Mouse (Mus musculus): ENCODE data around the gene Phf14. TPM values are rescaled to one million over a fixed set of nuclear protein-coding genes. Genes with fewer than 3 reads are reported as not detected.

The Phf14 gene
- polyA plus RNA-seq, 1 experiment from 2014 or later = 78.8 TPM

DNA sequence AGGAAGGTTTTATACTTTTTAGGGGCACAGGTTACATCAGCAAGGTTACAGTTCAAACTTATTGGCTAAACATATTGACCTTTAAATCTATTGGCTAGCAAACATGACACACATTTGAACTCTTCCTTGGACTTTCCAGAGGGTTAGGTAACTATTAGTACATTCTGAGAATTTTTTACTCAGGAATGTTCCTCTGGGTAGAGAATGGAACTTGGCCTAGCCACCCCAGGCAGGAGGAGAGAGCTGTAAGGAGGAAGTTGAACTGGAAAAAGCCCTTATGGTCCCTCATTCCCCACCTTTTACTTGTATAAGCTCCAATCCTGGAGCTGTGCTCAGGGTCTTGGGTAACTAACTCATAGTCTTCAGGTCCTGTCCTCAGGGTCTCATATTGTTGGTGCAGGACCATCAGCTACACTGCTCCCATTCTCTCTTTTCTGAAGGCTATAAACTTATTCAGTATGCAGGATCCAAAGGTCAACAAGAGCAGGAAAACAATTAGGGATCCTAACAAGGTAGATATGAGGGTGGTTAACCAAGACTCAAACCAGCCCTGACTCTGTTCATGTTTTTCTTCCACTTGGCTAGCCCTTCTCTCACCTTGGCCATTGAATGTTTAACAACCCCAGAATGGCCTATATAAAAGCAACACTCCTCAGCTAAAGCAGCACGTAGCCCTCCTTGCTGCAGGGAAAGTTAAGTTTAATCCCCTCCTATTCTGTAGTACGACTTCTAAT is 119.4 kb downstream of the Phf14 start:
- Histone ChIP-seq H3K27me3 (ENCODE audit: poor library complexity, severe bottlenecking) (no peaks in the 10 kb centered on the region), H3K9me3 (no peaks in the 10 kb centered on the region), H3K27ac (no peak overlapping the region), H3K4me1 (no peaks in the 10 kb centered on the region), H3K36me3 (replicated peaks) (peaks cover 14% of the 10 kb centered on the region), H3K4me3 (no peak overlapping the region)
- WGBS = 86% methylated on average over 2 of the region's 2 CpGs
- DNase-seq (ENCODE audit: extremely low spot score, low spot score) = no peak

DNA sequence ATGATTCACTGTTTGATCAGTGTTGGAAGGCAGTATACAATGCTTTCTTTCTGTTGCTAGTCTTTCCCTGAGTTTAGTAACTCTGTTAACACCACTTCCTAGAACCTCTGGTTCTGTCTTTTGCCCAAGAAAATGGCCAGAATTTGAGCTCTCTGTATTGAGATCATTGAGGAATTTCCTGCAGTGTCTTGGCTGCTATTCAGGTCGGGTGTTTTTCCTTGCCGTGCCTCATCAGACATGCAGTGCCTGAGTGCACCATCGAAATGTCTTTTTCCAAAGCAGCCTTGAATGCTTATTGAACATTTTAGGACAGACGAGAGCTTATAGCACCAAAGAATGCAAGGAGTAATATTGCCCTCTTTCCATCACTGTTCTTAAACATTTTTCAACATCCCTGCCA is 127.0 kb downstream of the Phf14 start:
- no peaks in the 10 kb centered on the region for H3K4me1 ChIP-seq
- H3K27me3 ChIP-seq (ENCODE audit: poor library complexity, severe bottlenecking) = no peaks in the 10 kb centered on the region
- H3K9me3 ChIP-seq = no peaks in the 10 kb centered on the region
- WGBS = 84% methylated on average over 4 of the region's 4 CpGs
- no peak for DNase-seq (ENCODE audit: extremely low spot score, low spot score)
- peaks cover 11% of the 10 kb centered on the region for H3K36me3 ChIP-seq (replicated peaks)
- no peak overlapping the region for H3K4me3 ChIP-seq
- no peak overlapping the region for H3K27ac ChIP-seq

DNA sequence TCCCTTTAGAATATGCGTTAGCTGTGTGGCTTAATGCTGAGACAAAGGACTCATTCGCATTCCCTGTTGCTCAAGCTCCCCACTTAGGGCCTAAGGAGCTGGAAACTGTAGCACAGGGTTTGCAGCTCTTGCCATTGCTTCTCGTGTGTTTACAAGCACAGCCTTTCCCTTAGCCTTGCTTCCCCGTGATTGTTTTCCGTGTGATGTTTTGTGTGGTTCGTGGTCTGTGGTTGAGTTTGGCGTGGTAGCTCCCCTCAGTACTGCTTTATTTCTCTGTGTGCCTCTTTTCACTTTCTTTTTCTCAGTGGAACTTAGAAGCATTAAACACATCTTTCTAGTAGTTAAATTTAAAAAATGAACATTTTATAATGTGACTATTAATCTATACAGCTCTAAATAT is 130.7 kb downstream of the Phf14 start:
- Histone ChIP-seq H3K27me3 (ENCODE audit: poor library complexity, severe bottlenecking) (no peaks in the 10 kb centered on the region), H3K27ac (no peak overlapping the region), H3K36me3 (replicated peaks) (peaks cover 4% of the 10 kb centered on the region; the same call in 1 of the 2 replicates), H3K9me3 (no peaks in the 10 kb centered on the region), H3K4me3 (no peak overlapping the region), H3K4me1 (no peaks in the 10 kb centered on the region)
- WGBS = 82% methylated on average over 7 of the region's 7 CpGs
- DNase-seq (ENCODE audit: extremely low spot score, low spot score) = no peak

DNA sequence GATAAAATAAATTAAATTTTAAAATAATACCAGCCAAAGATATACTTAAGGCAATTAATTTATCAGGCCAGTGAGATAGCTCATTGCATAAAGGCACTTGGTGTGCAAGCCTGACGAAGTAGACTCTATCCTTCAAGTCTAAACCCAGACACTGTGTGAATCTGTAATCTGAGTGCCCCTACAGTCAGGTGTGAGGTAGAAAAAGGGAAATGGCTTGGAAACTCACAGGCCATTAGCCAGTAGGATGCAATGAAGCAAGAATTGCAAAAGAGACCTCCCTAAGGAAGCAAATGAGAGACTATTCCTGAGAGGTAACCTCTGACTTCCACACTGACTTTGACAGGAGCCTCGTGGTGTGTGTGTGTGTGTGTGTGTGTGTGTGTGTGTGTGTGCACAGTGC is 145.3 kb downstream of the Phf14 start:
- H3K4me1 ChIP-seq = peaks cover 5% of the 10 kb centered on the region; the same call in 1 of the 2 replicates
- H3K4me3 ChIP-seq = no peak overlapping the region
- 79% methylated on average over 2 of the region's 2 CpGs for WGBS
- peaks cover 16% of the 10 kb centered on the region for H3K36me3 ChIP-seq (replicated peaks)
- DNase-seq (ENCODE audit: extremely low spot score, low spot score) = no peak
- no peaks in the 10 kb centered on the region for H3K27me3 ChIP-seq (ENCODE audit: poor library complexity, severe bottlenecking)
- no peaks in the 10 kb centered on the region for H3K9me3 ChIP-seq
- H3K27ac ChIP-seq = no peak overlapping the region

DNA sequence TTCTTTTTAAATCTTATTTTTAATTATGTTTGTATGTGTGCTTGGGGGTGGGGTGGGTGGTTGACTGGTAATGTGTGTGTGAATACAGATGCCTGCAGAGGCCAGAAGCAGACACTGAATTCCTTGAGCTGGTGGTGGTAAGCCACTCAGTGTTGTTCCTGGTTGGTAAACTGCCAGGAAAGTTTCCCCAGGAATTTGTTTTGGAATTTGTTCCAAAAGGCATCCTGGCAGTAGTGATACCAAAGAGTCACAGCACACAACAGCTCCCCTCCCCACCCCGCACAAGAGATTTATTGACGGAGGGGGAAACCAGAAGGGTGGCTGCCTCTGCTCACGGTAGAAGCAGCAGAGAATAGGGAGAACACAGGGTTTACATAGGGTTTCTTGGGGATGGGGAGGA is 146.5 kb downstream of the Phf14 start:
- H3K4me1 ChIP-seq = peaks cover 5% of the 10 kb centered on the region; the same call in 1 of the 2 replicates
- DNase-seq (ENCODE audit: extremely low spot score, low spot score) = no peak
- WGBS = 80% methylated on average over 3 of the region's 3 CpGs
- H3K9me3 ChIP-seq = no peaks in the 10 kb centered on the region
- no peak overlapping the region for H3K27ac ChIP-seq
- H3K4me3 ChIP-seq = no peak overlapping the region
- peaks cover 8% of the 10 kb centered on the region for H3K36me3 ChIP-seq (replicated peaks)
- H3K27me3 ChIP-seq (ENCODE audit: poor library complexity, severe bottlenecking) = no peaks in the 10 kb centered on the region

DNA sequence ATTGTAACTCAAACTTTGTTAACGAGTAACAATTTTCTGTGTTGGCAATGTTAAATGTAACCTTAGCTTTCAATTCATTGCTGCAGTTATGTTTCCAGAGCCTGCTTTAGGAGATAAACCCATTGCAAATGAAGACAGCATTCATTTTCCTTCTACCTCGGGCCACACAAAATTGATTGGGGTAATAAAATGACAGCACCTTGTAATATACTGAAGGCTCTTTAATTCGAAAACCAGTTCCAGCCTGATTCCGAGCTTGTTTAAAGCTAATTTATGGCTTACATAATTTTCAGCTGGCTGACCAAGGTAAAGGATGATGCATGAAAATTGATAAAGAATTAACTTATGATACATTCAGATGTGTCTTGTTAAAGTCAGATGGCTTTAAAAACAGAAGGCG is 151.1 kb downstream of the Phf14 start:
- H3K27me3 ChIP-seq (ENCODE audit: poor library complexity, severe bottlenecking) = no peaks in the 10 kb centered on the region
- no peaks in the 10 kb centered on the region for H3K4me1 ChIP-seq
- H3K36me3 ChIP-seq (replicated peaks) = peaks cover 19% of the 10 kb centered on the region
- no peak overlapping the region for H3K27ac ChIP-seq
- H3K4me3 ChIP-seq = no peak overlapping the region
- no peak for DNase-seq (ENCODE audit: extremely low spot score, low spot score)
- no peaks in the 10 kb centered on the region for H3K9me3 ChIP-seq
- 90% methylated on average over 5 of the region's 5 CpGs for WGBS

DNA sequence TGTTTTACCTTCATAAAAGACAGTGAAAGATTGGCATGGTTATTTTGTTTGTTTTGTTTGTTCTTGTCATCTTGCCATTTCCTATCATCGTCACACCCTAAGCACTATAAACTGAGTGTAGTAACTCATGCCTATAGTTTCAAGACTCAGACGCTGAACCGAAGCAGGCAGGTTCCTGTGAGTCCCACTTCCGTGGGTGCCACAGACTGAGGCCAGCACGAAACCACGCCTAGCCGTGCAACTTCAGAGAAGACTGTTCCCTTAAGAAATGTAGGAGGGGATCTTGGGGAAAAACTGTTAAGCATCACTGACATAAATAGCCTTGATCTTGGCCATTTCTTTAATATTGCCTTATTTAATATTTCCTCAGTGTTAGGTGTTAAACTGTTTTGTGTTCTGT is 152.4 kb downstream of the Phf14 start:
- Histone ChIP-seq H3K4me1 (no peaks in the 10 kb centered on the region), H3K27me3 (ENCODE audit: poor library complexity, severe bottlenecking) (no peaks in the 10 kb centered on the region), H3K9me3 (no peaks in the 10 kb centered on the region), H3K36me3 (replicated peaks) (peaks cover 18% of the 10 kb centered on the region), H3K4me3 (no peak overlapping the region), H3K27ac (no peak overlapping the region)
- 96% methylated on average over 7 of the region's 7 CpGs for WGBS
- no peak for DNase-seq (ENCODE audit: extremely low spot score, low spot score)

DNA sequence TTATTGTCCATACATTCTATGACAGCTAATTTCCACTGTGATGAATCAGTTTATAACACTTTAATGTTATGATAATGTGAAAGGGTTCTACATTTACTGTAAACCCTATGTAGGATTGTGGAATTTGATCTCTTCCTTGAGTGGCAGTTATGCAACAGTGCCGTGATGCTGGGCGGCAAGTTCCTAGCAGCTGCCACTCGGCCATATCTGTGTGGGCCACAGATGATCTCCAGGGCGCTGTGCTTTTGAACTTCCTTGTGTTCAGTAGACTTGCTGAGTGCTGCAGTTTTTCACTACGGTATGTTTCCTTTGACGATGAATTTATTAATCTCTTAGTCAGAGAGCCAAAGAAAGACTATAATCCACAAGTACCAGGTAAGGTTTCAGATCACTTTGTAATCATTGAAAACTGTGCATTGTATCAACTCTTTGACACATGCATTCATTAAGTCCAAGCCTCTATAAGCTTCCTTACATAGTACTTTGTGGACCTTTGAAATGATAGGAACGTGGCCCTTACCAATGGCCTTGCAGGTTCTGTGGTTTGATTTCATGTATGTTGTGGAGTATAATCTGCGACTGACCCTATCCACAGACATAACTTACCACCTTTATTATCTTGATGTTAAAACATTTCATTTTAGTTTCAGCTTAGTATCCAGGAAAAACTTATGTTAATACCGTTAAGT is 153.0 kb downstream of the Phf14 start:
- 94% methylated on average over 9 of the region's 9 CpGs for WGBS
- peaks cover 15% of the 10 kb centered on the region for H3K36me3 ChIP-seq (replicated peaks)

DNA sequence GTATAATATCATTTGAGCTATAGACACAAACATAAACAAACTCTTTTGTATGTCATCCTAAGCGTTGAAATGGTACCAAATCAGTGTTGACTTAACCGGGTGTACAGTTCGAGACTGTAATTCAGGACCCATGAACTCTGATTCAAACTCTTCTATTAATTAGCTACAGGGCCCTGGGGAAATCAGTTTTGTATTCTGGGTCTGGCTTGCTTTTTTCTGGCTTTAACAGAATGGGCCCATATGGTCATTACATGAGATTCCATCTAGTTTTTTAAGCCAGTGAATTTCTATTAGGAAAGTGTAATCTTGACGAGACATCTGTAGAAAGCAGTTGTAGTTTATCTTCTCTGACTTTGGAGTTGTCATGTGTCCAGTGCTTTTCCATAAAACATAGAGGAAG is 160.3 kb downstream of the Phf14 start:
- Histone ChIP-seq H3K36me3 (replicated peaks) (peaks cover 3% of the 10 kb centered on the region; the same call in 1 of the 2 replicates), H3K4me1 (no peaks in the 10 kb centered on the region), H3K4me3 (no peak overlapping the region), H3K27me3 (ENCODE audit: poor library complexity, severe bottlenecking) (no peaks in the 10 kb centered on the region), H3K9me3 (no peaks in the 10 kb centered on the region), H3K27ac (no peak overlapping the region)
- WGBS = 94% methylated on average over 4 of the region's 4 CpGs
- DNase-seq (ENCODE audit: extremely low spot score, low spot score) = no peak

More for the DNA sequence above, 153.0 kb downstream of the Phf14 start:
- H3K27me3 ChIP-seq (ENCODE audit: poor library complexity, severe bottlenecking) = no peaks in the 10 kb centered on the region
- no peaks in the 10 kb centered on the region for H3K9me3 ChIP-seq
- no peaks in the 10 kb centered on the region for H3K4me1 ChIP-seq
- H3K4me3 ChIP-seq = no peak overlapping the region
- DNase-seq (ENCODE audit: extremely low spot score, low spot score) = no peak
- no peak overlapping the region for H3K27ac ChIP-seq

DNA sequence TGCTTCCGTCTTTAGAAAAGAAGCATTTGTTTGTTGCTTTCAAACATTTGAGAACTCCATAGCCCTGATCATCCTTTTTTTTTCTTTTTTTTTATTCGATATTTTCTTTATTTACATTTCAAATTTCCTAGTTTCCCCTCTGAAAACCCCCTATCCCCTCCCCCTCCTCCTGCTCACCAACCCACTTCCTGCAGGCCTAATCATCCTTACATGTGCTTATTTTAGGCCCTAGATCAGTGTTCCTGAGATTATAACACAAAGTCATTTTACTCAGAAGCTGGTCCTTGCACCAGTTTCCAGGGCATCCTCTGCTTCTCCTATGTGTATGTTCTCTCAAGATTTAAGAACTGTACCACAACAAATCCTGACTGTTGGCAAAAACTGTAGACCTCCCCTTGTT is 161.7 kb downstream of the Phf14 start:
- no peaks in the 10 kb centered on the region for H3K27me3 ChIP-seq (ENCODE audit: poor library complexity, severe bottlenecking)
- H3K36me3 ChIP-seq (replicated peaks) = peaks cover 3% of the 10 kb centered on the region; the same call in 1 of the 2 replicates
- no peak overlapping the region for H3K4me3 ChIP-seq
- H3K9me3 ChIP-seq = no peaks in the 10 kb centered on the region
- H3K4me1 ChIP-seq = no peaks in the 10 kb centered on the region
- no peak for DNase-seq (ENCODE audit: extremely low spot score, low spot score)
- no peak overlapping the region for H3K27ac ChIP-seq
- WGBS = 91% methylated on average over 2 of the region's 2 CpGs

DNA sequence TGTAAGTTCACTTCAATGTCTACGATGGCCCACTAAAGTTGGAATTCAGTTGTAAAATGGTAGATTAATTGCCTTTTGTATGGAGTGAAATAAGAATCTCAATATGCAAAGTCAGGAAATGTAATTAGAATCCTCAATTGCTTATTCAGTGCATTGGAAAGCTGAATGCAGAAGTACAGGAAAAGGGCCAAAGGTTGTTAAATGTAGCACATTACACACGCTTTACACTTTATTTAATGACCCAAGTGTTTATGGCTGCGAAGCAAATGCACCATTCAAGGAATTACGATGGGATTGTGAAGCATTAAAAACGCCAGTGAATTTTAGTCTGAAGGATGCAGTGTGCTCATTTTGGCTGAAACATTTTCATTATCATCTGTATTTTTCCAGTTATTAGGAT is 167.0 kb downstream of the Phf14 start:
- H3K27me3 ChIP-seq (ENCODE audit: poor library complexity, severe bottlenecking) = no peaks in the 10 kb centered on the region
- WGBS = 92% methylated on average over 5 of the region's 5 CpGs
- no peaks in the 10 kb centered on the region for H3K9me3 ChIP-seq
- H3K36me3 ChIP-seq (replicated peaks) = no peaks in the 10 kb centered on the region
- no peaks in the 10 kb centered on the region for H3K4me1 ChIP-seq
- no peak overlapping the region for H3K27ac ChIP-seq
- DNase-seq (ENCODE audit: extremely low spot score, low spot score) = no peak
- no peak overlapping the region for H3K4me3 ChIP-seq

DNA sequence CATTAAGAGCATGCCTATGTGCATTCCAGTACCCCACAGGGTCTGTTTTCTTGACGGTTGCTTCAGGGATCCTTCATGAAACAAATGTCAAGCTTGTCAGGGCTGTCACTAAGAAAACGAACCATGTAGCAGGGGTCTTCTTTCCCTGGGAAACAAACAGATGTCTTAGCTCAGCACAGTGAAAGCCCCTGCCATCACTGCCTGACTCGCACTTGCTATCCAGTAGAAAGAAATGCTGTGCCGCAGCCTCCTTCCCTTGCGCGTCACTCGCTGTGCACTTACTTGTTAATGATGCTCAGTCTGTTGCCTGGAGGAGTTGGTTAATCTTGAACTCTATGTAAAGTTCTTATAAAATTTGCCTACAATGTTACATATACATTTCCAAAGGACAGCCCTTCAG is 169.7 kb downstream of the Phf14 start:
- no peak for DNase-seq (ENCODE audit: extremely low spot score, low spot score)
- 82% methylated on average over 7 of the region's 7 CpGs for WGBS
- no peaks in the 10 kb centered on the region for H3K9me3 ChIP-seq
- H3K4me1 ChIP-seq = no peaks in the 10 kb centered on the region
- no peak overlapping the region for H3K4me3 ChIP-seq
- no peaks in the 10 kb centered on the region for H3K27me3 ChIP-seq (ENCODE audit: poor library complexity, severe bottlenecking)
- peaks cover 7% of the 10 kb centered on the region for H3K36me3 ChIP-seq (replicated peaks)
- H3K27ac ChIP-seq = no peak overlapping the region

DNA sequence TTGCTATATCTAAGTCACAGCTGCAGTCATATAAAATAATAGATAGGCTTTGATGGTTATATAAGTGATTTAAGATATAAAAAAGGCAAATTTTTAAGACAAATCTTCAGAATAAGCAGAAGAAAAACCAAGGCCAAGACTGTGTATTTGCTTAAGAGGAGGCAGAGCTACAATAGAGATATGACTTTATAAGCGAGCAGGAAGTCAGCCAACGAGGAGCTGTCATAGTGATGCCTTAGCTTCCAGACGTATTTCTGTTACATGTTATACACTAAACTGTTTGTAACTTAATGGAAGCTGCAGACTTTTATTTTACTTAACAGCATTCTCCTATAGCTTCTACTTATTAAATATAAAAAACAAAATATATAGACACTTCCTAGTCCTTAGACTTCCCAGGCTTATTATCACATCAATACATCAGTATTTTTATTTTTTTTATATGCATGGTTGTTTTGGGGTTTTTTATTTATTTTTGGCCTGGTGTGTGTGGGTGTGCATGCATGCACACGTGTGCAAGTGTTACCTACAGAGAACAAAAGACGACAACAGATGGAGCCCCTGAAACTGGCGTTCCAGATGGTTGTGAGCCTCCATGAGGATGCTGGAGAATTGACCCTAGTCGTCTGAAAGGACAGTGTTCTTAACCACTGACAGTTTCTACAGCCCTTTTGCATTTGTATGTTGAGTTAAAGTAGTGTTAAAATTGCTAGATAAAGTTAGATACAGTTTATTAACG is 170.4 kb downstream of the Phf14 start:
- H3K36me3 ChIP-seq (replicated peaks) = peaks cover 9% of the 10 kb centered on the region
- H3K27me3 ChIP-seq (ENCODE audit: poor library complexity, severe bottlenecking) = no peaks in the 10 kb centered on the region
- no peaks in the 10 kb centered on the region for H3K4me1 ChIP-seq
- DNase-seq (ENCODE audit: extremely low spot score, low spot score) = no peak
- no peak overlapping the region for H3K4me3 ChIP-seq
- 92% methylated on average over 8 of the region's 8 CpGs for WGBS
- H3K9me3 ChIP-seq = no peaks in the 10 kb centered on the region
- H3K27ac ChIP-seq = no peak overlapping the region
